Mouse (Mus musculus) forebrain, embryonic 16.5 days (tissue): ENCODE data around the gene Tmem214. TPM values are rescaled to one million over a fixed set of nuclear protein-coding genes. Genes with fewer than 3 reads are reported as not detected.

ENCODE experiments used
- ATAC-seq: fragments of 200-750 bp; cut with Nextera tagmentation; 2 replicates; pipeline ENCODE4 v1.8.0; 2017; ENCODE audit warnings: mild to moderate bottlenecking, moderate library complexity
- H3K27ac ChIP-seq: fragments of 300-500 bp; sonication (generic); 2 replicates; pipeline ENCODE4 v1.5.1; 2014; ENCODE audit warnings: low read length, control low read depth
- H3K27me3 ChIP-seq: fragments of 300-500 bp; sonication (generic); replicated peaks from 2 replicates; pipeline ENCODE4 v1.6.1; 2014; ENCODE audit warnings: low read length; ENCODE audit not compliant: control insufficient read depth, insufficient read depth
- H3K36me3 ChIP-seq: fragments of 300-500 bp; sonication (generic); 2 replicates; pipeline ENCODE4 v1.6.1; 2014; ENCODE audit not compliant: control insufficient read depth, insufficient read depth
- H3K4me1 ChIP-seq: fragments of 300-500 bp; sonication (generic); replicated peaks from 2 replicates; pipeline ENCODE4 v1.6.1; 2014; ENCODE audit warnings: low read length; ENCODE audit not compliant: control insufficient read depth, insufficient read depth
- H3K4me2 ChIP-seq: fragments of 300-500 bp; sonication (generic); 2 replicates; pipeline ENCODE4 v1.6.1; 2014; ENCODE audit warnings: mild to moderate bottlenecking, low read length, control low read depth
- H3K4me3 ChIP-seq: fragments of 300-500 bp; sonication (generic); replicated peaks from 2 replicates; pipeline ENCODE4 v1.5.1; 2014; ENCODE audit warnings: mild to moderate bottlenecking, low read length, control low read depth
- H3K9ac ChIP-seq: fragments of 300-500 bp; sonication (generic); replicated peaks from 2 replicates; pipeline ENCODE4 v1.6.1; 2014; ENCODE audit warnings: low read depth, low read length, control low read depth
- H3K9me3 ChIP-seq: fragments of 300-500 bp; sonication (generic); 2 replicates; pipeline ENCODE4 v1.6.1; 2016; ENCODE audit warnings: low read length; ENCODE audit not compliant: control insufficient read depth
- WGBS: fragments of 180-500 bp; shearing (Covaris S2); extraction: QIAGEN DNeasy Blood & Tissue Kit; methylation state at CpG from one replicate; pipeline ENCODE4 v1.1.7; 2014; 5-methylcytosine and 5-hydroxymethylcytosine counted together
- polyA plus RNA-seq: library from polyadenylated mRNA; unstranded; fragments of >200 nt; fragmentation: Nextera tagmentation; extraction: Ambion mirVana; gene quantifications from 2 replicates; pipeline ENCODE4 v1.2.1, GENCODE M21; 2015

Gene Tmem214
- 50.6 and 52.7 TPM in 2 replicates for polyA plus RNA-seq

DNA sequence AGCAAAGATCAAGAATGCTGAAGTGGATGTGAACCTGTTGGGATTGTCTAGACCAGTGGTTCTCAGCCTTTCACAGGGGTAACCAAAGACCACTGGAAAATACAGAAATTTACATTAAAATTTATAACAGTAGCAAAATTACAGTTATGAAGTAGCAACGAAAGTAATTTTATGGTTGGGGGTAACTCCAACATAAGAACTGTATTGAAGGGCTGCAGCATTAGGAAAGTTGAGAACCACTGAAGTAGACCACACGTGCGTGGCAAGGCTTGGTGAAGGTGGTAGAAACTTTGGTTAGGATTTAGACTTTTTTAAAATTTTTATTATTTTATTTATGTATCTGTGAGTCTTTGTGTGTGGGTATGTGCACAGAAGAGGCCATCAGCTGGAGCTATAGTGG lies at the start of gene Tmem214:
Gene Tmem214 (plus strand): TSS at position 301 of the 400 bp plus-strand sequence.
- H3K9me3 ChIP-seq = no peaks in the 10 kb centered on the region
- no peak for ATAC-seq
- peaks cover 12% of the 10 kb centered on the region for H3K4me1 ChIP-seq
- peaks cover 7% of the 10 kb centered on the region; the same call in 1 of the 2 replicates for H3K36me3 ChIP-seq
- H3K27ac ChIP-seq = no peak within 1 kb of the TSS
- H3K4me2 ChIP-seq = no peak within 1 kb of the TSS
- H3K27me3 ChIP-seq = no peaks in the 10 kb centered on the region
- H3K4me3 ChIP-seq = no peak within 1 kb of the TSS
- H3K9ac ChIP-seq = no peak within 1 kb of the TSS
- WGBS = 95% methylated on average over 3 of the region's 3 CpGs

DNA sequence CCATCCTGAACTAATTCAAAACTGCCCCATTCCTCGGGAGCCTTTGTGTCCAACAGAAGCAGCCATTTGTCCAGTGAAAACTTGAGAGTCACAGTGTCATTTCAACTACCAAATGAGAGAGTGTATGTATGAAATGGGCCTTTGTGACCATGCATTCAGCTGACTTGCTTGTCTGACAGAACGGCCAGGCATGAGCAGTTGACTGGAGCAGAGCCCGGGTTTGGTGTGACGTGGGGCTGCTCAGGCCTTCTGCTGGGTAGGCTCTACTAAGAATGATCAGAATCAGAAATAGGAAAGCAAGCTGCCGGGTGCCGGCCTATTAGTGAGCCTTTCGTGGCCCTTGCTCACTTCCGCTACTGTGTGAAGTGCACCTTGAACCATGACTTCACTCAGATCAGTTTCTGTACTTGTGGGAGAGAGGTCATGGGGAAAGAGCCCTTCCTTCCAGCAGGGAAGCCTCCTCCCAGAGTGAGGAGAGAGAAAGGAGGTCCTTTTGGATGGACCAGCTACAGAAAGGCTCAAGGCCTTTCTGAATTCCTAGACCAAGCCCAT lies 49.0 kb upstream of the Tmem214 start:
- Histone ChIP-seq H3K27me3 (no peaks in the 10 kb centered on the region), H3K27ac (no peak overlapping the region), H3K9me3 (no peaks in the 10 kb centered on the region), H3K4me1 (peaks cover 31% of the 10 kb centered on the region), H3K4me2 (no peak overlapping the region), H3K4me3 (no peak overlapping the region), H3K9ac (no peak overlapping the region), H3K36me3 (no peaks in the 10 kb centered on the region)
- WGBS = 84% methylated on average over 8 of the region's 8 CpGs
- ATAC-seq = no peak

DNA sequence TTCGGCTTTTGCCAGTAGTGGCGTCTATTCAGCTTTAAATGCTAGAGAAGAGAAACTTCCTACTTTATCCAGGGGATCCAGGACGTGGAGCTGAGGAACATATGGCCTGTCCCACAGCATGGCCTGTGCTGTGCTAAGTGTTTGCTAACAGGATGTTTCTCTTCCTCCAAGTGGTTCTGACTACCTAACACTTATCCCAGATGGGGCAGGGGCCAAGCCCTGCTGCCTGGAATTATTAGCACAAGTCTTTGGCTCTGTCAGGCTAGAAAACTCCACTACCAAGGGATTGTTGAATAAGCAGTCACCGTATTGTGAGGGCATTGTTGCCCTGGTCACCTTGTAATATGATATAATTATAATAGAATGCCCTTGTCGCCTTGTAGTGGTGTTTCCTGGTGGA lies 45.1 kb upstream of the Tmem214 start:
- ATAC-seq = no peak
- H3K4me3 ChIP-seq = no peak overlapping the region
- no peak overlapping the region for H3K27ac ChIP-seq
- H3K4me2 ChIP-seq = no peak overlapping the region
- no peaks in the 10 kb centered on the region for H3K27me3 ChIP-seq
- 84% methylated on average over 5 of the region's 5 CpGs for WGBS
- peaks cover 13% of the 10 kb centered on the region for H3K4me1 ChIP-seq
- H3K9ac ChIP-seq = no peak overlapping the region
- H3K9me3 ChIP-seq = no peaks in the 10 kb centered on the region
- H3K36me3 ChIP-seq = no peaks in the 10 kb centered on the region

GRCm38 (mm10) chr5:30823091-30823490 lies 44.7 kb upstream of the Tmem214 start:
- 79% methylated on average over 3 of the region's 3 CpGs for WGBS
- H3K36me3 ChIP-seq = no peaks in the 10 kb centered on the region
- ATAC-seq = no peak

DNA sequence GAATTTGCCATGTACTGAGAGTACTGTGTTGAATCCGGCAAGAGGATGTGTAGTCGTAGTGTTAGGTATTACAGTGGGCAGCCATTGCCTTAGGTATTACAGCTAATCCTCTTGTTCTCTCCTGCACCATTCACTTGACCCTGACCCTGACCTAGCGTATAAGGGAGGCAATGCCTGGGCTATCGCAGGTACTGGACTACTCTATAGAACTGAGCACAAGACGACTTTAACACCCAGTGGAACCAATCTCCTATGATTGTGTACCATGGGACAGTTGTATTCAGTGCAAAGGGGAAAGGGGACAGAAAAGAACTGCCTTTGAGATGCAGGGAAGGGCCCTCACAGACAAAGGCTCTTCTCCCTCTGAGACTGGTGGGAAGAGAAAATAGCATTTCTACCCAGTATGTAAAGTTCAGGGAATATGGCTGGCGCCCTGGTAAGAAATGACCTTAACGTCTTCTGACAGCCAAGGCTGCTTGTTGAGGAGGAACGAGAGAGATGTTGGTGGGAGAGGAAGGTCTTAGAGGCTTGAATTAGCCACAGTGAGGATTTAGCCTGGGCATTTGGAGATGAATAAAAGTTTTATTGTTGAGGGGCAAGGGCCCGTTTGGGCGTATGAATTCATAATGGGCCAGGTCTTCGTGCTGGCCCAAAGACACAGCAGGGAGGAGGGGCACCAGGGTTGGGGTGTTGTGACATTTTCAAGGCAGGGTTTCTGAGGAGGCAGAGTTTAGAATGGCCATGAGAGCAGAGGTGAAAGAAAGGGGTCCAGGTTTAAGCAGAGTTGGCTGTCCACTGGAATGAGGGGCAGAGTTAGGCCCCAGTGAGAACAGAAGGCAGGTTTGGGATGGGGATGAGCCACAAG lies 43.5 kb upstream of the Tmem214 start:
- Histone ChIP-seq H3K4me1 (peaks cover 13% of the 10 kb centered on the region), H3K27me3 (no peaks in the 10 kb centered on the region), H3K9me3 (no peaks in the 10 kb centered on the region), H3K27ac (no peak overlapping the region), H3K4me3 (no peak overlapping the region), H3K36me3 (no peaks in the 10 kb centered on the region), H3K9ac (no peak overlapping the region), H3K4me2 (no peak overlapping the region)
- ATAC-seq = no peak
- 49% methylated on average over 11 of the region's 11 CpGs for WGBS

More at GRCm38 (mm10) chr5:30823091-30823490, 44.7 kb upstream of the Tmem214 start:
- no peaks in the 10 kb centered on the region for H3K27me3 ChIP-seq
- H3K27ac ChIP-seq = no peak overlapping the region
- no peak overlapping the region for H3K4me2 ChIP-seq
- peaks cover 13% of the 10 kb centered on the region for H3K4me1 ChIP-seq
- H3K9ac ChIP-seq = no peak overlapping the region
- H3K4me3 ChIP-seq = no peak overlapping the region
- H3K9me3 ChIP-seq = no peaks in the 10 kb centered on the region

GRCm38 (mm10) chr5:30825166-30825565 lies 42.6 kb upstream of the Tmem214 start:
- no peaks in the 10 kb centered on the region for H3K36me3 ChIP-seq
- H3K9me3 ChIP-seq = no peaks in the 10 kb centered on the region
- peaks cover 13% of the 10 kb centered on the region for H3K4me1 ChIP-seq
- no peaks in the 10 kb centered on the region for H3K27me3 ChIP-seq
- no peak overlapping the region for H3K9ac ChIP-seq
- H3K27ac ChIP-seq = no peak overlapping the region
- no peak overlapping the region for H3K4me2 ChIP-seq
- H3K4me3 ChIP-seq = no peak overlapping the region
- ATAC-seq = 0 out of 2 replicates have a peak, but pooled peaks have one; percentile 18
- WGBS = 63% methylated on average over 10 of the region's 10 CpGs

DNA sequence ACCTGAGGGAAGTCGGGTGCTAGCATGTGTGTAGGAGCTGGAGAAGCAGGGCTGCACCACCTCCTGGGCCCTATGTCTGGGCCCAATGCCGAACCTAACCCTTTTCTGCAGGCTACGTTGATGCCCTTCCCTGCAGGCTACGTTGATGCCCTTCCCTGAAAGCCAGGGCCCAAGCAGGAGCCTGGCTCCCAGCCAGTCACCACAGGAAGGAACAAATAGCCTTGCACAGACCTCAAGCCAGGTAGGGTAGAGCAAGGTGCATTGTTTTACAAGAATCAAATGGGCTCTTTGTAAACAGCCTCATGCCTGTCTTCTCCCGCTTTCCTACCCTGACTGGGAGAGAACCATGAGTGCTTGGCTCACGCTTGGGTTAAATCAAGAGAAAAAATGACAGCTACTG lies 42.0 kb upstream of the Tmem214 start:
- Histone ChIP-seq H3K9ac (no peak overlapping the region), H3K4me2 (no peak overlapping the region), H3K27me3 (no peaks in the 10 kb centered on the region), H3K4me1 (peaks cover 13% of the 10 kb centered on the region), H3K36me3 (no peaks in the 10 kb centered on the region), H3K27ac (no peak overlapping the region), H3K4me3 (no peak overlapping the region), H3K9me3 (no peaks in the 10 kb centered on the region)
- ATAC-seq = 0 out of 2 replicates have a peak, but pooled peaks have one; percentile 40
- 65% methylated on average over 6 of the region's 6 CpGs for WGBS

- no peaks in the 10 kb centered on the region for H3K4me1 ChIP-seq
- 85% methylated on average over 3 of the region's 3 CpGs for WGBS
- no peak overlapping the region for H3K27ac ChIP-seq
- no peaks in the 10 kb centered on the region for H3K27me3 ChIP-seq
- H3K9me3 ChIP-seq = peaks cover 2% of the 10 kb centered on the region; the same call in 1 of the 2 replicates
- no peak overlapping the region for H3K9ac ChIP-seq
- no peak overlapping the region for H3K4me2 ChIP-seq
- no peak for ATAC-seq
- H3K4me3 ChIP-seq = no peak overlapping the region
- H3K36me3 ChIP-seq = peaks cover 7% of the 10 kb centered on the region; the same call in 1 of the 2 replicates
These were observed 34.4 kb upstream of the Tmem214 start for GRCm38 (mm10) chr5:30833416-30833815.

DNA sequence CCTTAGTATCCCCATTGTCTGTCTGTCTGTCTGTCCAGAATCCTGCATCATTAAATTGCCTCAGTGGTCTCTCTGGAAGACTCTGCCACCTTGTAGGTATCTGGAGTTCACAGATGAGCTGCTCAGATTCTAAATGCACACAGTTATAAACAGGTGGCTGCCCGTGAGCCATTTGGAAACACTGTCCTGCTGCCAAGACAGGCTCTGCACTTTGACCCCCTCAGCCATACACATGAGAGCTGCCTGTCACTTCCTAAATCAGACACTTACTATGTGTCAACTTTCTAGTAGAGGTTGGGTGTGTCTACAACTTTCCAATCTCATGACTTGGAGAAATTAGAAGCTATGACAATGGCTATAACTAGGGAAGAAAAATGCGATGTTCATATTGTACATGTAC lies 28.1 kb upstream of the Tmem214 start:
- Histone ChIP-seq H3K4me2 (no peak overlapping the region), H3K4me3 (no peak overlapping the region), H3K36me3 (peaks cover 7% of the 10 kb centered on the region; the same call in 1 of the 2 replicates), H3K9me3 (peaks cover 2% of the 10 kb centered on the region; the same call in 1 of the 2 replicates), H3K27me3 (no peaks in the 10 kb centered on the region), H3K9ac (no peak overlapping the region), H3K4me1 (no peaks in the 10 kb centered on the region), H3K27ac (no peak overlapping the region)
- ATAC-seq = no peak
- 93% methylated on average over 2 of the region's 2 CpGs for WGBS
